Mouse (Mus musculus): ENCODE measurements around the gene Shisal2a. TPM values are rescaled to one million over a fixed set of nuclear protein-coding genes. Genes with fewer than 3 reads are reported as not detected.

The Shisal2a gene
- polyA plus RNA-seq (2017; shearing (Covaris generic)) = not detected

GRCm38 (mm10) chr4:108383183-108383714 lies at the start of gene Shisal2a:
Gene Shisal2a (minus strand): TSS chr4:108383349.

DNA sequence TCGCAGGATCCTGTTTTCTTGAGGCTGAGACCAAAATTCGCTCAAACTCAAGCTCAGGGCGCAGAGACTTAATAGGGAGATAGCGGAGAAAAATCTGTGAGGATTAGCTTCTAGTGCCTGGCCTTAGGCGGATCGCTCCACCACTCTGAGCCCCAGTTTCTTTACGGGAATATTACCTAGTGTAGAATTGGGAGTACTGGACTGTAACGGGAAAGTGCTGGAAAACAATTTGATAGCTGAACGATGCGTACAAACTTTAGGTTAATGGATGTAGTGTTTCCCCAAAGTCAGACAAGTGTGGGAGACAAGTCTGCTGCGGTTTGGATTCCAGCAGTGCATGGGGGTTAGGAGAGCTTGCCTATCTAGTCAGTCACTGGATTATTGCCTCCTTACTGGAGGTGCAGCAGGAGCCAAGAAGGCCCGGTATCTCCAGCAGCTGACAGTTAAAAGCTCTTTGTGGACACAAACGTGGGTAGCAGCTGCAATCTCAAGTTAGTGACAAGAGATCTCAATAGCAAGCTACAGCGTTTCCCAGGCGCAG lies 23.8 kb upstream of the Shisal2a start, which contains the start of gene Gpx7:
TSS of gene Gpx7 (minus strand) at position 101 of the 541 bp plus-strand sequence.

DNA sequence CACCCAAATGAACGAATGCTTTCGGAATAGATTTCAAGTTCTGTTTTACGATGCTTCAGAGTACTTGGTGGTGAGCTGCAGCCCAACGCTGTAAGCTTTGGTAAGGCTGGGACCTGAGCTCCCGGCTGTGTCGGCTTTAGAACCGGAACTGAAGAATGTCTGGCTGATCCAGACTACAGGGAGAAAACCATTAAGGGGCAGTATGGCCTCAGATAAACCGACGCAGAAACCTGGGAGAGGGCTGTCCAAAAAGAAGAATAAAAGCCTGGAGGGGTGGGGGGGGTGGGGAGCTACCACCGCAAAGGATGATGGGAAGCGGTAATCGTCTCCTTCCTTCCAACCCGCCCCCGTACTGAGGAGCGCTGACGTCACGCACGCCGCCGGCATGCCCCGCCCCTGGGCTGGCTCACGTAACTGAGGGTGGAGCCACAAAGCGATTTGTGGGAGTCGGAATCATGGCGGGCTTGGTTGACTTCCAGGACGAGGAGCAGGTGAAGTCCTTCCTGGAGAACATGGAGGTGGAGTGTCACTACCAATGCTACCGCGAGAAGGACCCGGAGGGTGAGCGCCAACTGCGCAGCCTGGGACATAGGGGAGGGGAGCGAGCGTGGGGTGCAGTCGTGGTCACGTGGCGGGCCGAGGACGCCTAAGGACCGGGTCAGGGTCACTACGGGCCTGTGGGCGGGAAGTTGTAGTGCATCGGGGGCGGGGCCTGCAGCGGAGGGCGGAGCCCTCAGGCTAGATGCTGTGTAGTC lies 55.2 kb downstream of the Shisal2a start, which contains the start of gene Coa7:
TSS of gene Coa7 (plus strand) at position 411 of the 755 bp plus-strand sequence.

Other genes starting within 250 kb of the Shisal2a start
- gene Scp2, start 238.4 kb downstream of the Shisal2a start, polyA plus RNA-seq (2017; shearing (Covaris generic)) = 307 TPM
- gene Echdc2, start 217.9 kb downstream of the Shisal2a start, polyA plus RNA-seq (2017; shearing (Covaris generic)) = 0.57 TPM
- gene Zyg11a, start 165.3 kb downstream of the Shisal2a start, polyA plus RNA-seq (2017; shearing (Covaris generic)) = not detected
- 45.5 TPM for gene Zyg11b, start 82.3 kb downstream of the Shisal2a start, polyA plus RNA-seq (2017; shearing (Covaris generic))
- 52.1 TPM for gene Coa7, start 55.2 kb downstream of the Shisal2a start, polyA plus RNA-seq (2017; shearing (Covaris generic))
- 0.73 TPM for gene Gpx7, start 23.6 kb upstream of the Shisal2a start, polyA plus RNA-seq (2017; shearing (Covaris generic))
- 239 TPM for gene Tut4, start 76.1 kb upstream of the Shisal2a start, polyA plus RNA-seq (2017; shearing (Covaris generic))
- gene Prpf38a, start 196.0 kb upstream of the Shisal2a start, polyA plus RNA-seq (2017; shearing (Covaris generic)) = 69.8 TPM
- gene Orc1, start 196.1 kb upstream of the Shisal2a start, polyA plus RNA-seq (2017; shearing (Covaris generic)) = 2.8 TPM
- gene Cc2d1b, start 236.6 kb upstream of the Shisal2a start, polyA plus RNA-seq (2017; shearing (Covaris generic)) = 75.9 TPM